Mouse (Mus musculus) liver, adult 2 months (tissue): ENCODE data around the gene Lamtor1. TPM values are rescaled to one million over a fixed set of nuclear protein-coding genes. Genes with fewer than 3 reads are reported as not detected.

Experiments
- DNase-seq: peaks from one replicate; pipeline ENCODE4 v3.0.0-alpha.2; 2011; ENCODE audit warnings: low read depth, low spot score; ENCODE audit errors: extremely low read depth
- H3K27ac ChIP-seq: fragments of 200-500 bp; replicated peaks from 2 replicates; pipeline ENCODE4 v1.5.1; 2012; ENCODE audit warnings: low read depth, mild to moderate bottlenecking, control low read depth, inconsistent platforms, low read length; ENCODE audit not compliant: insufficient read depth
- H3K27me3 ChIP-seq: fragments of 200-500 bp; 2 replicates; pipeline ENCODE4 v1.6.1; 2012; ENCODE audit warnings: mild to moderate bottlenecking, moderate library complexity, low read length, inconsistent platforms; ENCODE audit not compliant: control insufficient read depth, insufficient read depth
- H3K36me3 ChIP-seq: fragments of 200-500 bp; 2 replicates; pipeline ENCODE4 v1.6.1; 2012; ENCODE audit warnings: low read length, inconsistent platforms; ENCODE audit not compliant: control insufficient read depth, insufficient read depth
- H3K4me1 ChIP-seq: fragments of 200-500 bp; 2 replicates; pipeline ENCODE4 v1.6.1; 2011; ENCODE audit warnings: low read length; ENCODE audit not compliant: control insufficient read depth, insufficient read depth
- H3K4me3 ChIP-seq: fragments of 200-500 bp; 2 replicates; pipeline ENCODE4 v1.5.1; 2011; ENCODE audit warnings: low read depth, mild to moderate bottlenecking, control low read depth, low read length, moderate library complexity; ENCODE audit not compliant: insufficient read depth
- H3K79me2 ChIP-seq: fragments of 200-500 bp; 2 replicates; pipeline ENCODE4 v1.6.1; 2012; ENCODE audit warnings: inconsistent platforms, mild to moderate bottlenecking, low read length, moderate library complexity; ENCODE audit not compliant: control insufficient read depth, insufficient read depth
- H3K9ac ChIP-seq: fragments of 200-500 bp; 2 replicates; pipeline ENCODE4 v1.6.1; 2012; ENCODE audit warnings: low read depth, mild to moderate bottlenecking, control low read depth, inconsistent platforms, low read length
- CTCF ChIP-seq: fragments of 200-500 bp; IDR thresholded peaks from 2 replicates; pipeline ENCODE4 v1.5.1; 2011; ENCODE audit warnings: low read depth, low read length, control low read depth
- POLR2A ChIP-seq: fragments of 200-500 bp; IDR thresholded peaks from 2 replicates; pipeline ENCODE4 v1.6.1; 2011; ENCODE audit warnings: low read length, control low read depth; ENCODE audit not compliant: insufficient read depth; ENCODE audit errors: extremely low read depth
- WGBS: fragments of 180-500 bp; shearing (Covaris S2); methylation state at CpG from one replicate; pipeline ENCODE4 v1.1.7; 2018; 5-methylcytosine and 5-hydroxymethylcytosine counted together
- polyA plus RNA-seq: library from polyadenylated mRNA; depleted of rRNA; stranded (reverse); fragments of >200 nt; gene quantifications from 2 replicates; pipeline ENCODE4 v1.2.3, GENCODE M21; 2012
- total RNA-seq: library from RNA; depleted of rRNA; stranded (reverse); fragments of >200 nt; gene quantifications from 2 replicates; pipeline ENCODE4 v1.2.3, GENCODE M21; 2014

Gene Lamtor1
- total and polyA plus RNA-seq, 2 experiments, result 64.1 to 171 TPM

DNA sequence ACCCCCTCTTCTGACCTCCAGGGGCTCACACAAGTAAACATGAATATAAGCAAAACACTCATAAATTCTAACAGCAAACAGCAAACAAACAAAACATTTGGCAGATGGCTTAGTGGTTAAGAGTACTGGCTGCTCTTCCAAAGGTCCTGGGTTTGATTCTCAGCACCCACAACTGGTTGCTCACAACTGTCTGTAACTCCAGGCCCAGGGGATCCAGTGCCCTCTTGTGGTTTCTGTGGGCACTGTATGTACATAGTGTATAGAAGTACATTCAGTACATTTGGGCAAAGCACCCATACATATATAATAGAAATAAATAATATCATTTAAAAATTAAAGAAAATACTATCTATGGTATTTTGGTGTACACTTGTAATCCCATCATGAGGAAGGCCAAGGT, 2.9 kb upstream of the Lamtor1 start:
- Histone ChIP-seq H3K4me1 (peaks cover 12% of the 10 kb centered on the region), H3K4me3 (no peak overlapping the region), H3K9ac (no peak overlapping the region), H3K27ac (no peak overlapping the region), H3K79me2 (peaks cover 12% of the 10 kb centered on the region; the same call in 1 of the 2 replicates), H3K36me3 (no peaks in the 10 kb centered on the region), H3K27me3 (no peaks in the 10 kb centered on the region)
- TF ChIP-seq POLR2A, result no peak
- TF ChIP-seq CTCF, result no peak
- no peak for DNase-seq

DNA sequence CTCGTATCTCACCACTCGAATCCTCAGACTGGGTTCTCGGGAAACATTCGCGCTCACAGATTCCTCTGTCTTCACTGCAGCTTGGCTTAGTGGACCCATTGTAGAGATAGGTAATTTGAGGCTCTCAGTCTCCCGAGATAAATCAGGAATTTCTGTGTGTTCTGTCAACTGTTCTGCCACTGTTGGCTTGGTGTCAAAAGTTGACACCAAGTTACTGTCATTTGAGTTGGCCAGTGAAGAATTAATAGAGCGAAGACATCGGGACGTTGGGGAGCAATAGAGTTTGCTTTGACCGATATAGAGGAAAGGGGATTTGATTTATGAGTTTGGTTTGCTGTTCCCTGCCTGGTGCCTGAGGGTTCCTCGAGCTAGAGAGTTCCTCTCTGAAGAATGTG, 580 bp downstream of the Lamtor1 start, which contains the start of gene Tomt:
TSS of gene Tomt (minus strand) at position 73 of the 395 bp plus-strand sequence.
- Histone ChIP-seq H3K27me3 (no peaks in the 10 kb centered on the region), H3K4me1 (peaks cover 36% of the 10 kb centered on the region), H3K79me2 (peaks cover 12% of the 10 kb centered on the region; the same call in 1 of the 2 replicates), H3K36me3 (peaks cover 4% of the 10 kb centered on the region; the same call in 1 of the 2 replicates), H3K27ac (peak within 1 kb of the TSS; percentile 96), H3K9ac (peak within 1 kb of the TSS; percentile 94), H3K4me3 (peak within 1 kb of the TSS; percentile 81)
- DNase-seq, result no peak
- 1% methylated on average over 11 of the region's 11 CpGs for WGBS
- TF ChIP-seq CTCF, result no peak
- no peak for TF ChIP-seq POLR2A

DNA sequence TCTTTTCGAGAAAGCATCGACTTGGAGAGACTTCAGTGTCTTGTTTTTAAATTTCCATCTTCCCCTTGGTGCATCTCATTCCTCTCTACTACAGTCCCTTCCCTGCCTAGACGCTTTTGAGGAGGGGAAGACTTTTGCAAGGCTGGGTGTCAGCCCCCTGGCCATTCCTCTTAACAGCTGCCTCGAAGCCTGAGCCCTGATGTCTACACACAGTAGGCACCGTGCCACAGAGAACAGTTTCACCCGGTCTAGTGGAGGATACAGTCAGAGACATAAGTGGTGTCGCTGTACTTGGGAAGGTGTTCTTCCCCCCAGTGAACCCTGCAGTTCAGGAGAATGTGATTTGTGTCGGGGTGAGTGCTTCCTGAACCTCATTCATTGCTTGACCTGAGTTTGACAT, 992 bp downstream of the Lamtor1 start:
- Histone ChIP-seq H3K9ac (peak overlapping the region; percentile 94), H3K4me3 (peak overlapping the region; percentile 81), H3K27me3 (no peaks in the 10 kb centered on the region), H3K27ac (peak overlapping the region; percentile 96), H3K36me3 (peaks cover 4% of the 10 kb centered on the region; the same call in 1 of the 2 replicates), H3K4me1 (peaks cover 36% of the 10 kb centered on the region), H3K79me2 (peaks cover 12% of the 10 kb centered on the region; the same call in 1 of the 2 replicates)
- DNase-seq, result peak; percentile 45
- TF ChIP-seq POLR2A, result no peak
- TF ChIP-seq CTCF, result no peak
- 25% methylated on average over 8 of the region's 8 CpGs for WGBS

DNA sequence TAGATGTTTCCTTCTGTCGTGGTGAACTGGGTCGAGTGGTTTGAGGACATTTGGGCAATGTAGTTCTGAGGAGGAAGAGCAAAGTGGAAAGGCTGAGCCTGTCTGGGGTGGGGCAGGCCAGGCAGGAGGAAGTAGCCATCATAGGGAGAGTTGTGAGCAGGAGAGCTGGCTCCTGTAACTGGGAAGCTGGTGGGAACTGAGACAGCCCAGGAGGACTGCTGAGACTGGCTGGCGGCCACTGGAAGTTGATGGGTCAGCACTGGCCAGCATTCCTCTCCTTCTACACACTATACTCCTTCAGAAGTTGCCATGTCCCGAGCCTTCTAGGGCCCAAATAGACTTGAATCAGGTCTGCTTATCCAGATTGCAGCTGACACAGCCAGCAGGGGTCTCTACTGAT, 2.7 kb downstream of the Lamtor1 start:
- Histone ChIP-seq H3K79me2 (peaks cover 12% of the 10 kb centered on the region; the same call in 1 of the 2 replicates), H3K36me3 (peaks cover 17% of the 10 kb centered on the region), H3K9ac (peak overlapping the region; percentile 1; the same call in 1 of the 2 replicates), H3K4me3 (no peak overlapping the region), H3K27ac (peak overlapping the region; percentile 62), H3K4me1 (peaks cover 36% of the 10 kb centered on the region), H3K27me3 (no peaks in the 10 kb centered on the region)
- DNase-seq, result peak; percentile 41
- WGBS, result 37% methylated on average over 4 of the region's 4 CpGs
- TF ChIP-seq CTCF, result no peak
- no peak for TF ChIP-seq POLR2A

DNA sequence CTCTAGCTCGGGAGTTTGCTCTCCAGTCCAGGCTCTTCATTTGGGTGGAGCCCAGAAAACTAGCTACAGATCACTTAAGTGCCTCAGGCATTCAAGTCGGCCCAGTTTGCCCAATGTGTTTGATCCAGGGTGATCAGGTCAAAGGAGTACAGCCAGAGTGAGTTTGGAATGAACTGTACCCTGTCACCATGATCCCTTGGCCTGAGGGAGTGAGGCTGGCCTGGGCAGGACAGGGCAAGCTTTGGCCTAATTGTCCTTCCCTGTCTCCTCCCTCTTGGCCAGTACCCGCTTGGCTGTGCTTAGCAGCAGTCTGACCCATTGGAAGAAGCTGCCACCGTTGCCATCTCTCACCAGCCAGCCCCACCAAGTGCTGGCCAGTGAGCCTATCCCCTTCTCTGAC, 4.4 kb downstream of the Lamtor1 start:
- peaks cover 12% of the 10 kb centered on the region; the same call in 1 of the 2 replicates for H3K79me2 ChIP-seq
- peak; percentile 99 for DNase-seq
- no peak for TF ChIP-seq POLR2A
- no peak for TF ChIP-seq CTCF
- peak overlapping the region; percentile 62 for H3K27ac ChIP-seq
- WGBS, result 29% methylated on average over 4 of the region's 4 CpGs
- H3K4me3 ChIP-seq, result no peak overlapping the region
- peaks cover 23% of the 10 kb centered on the region for H3K36me3 ChIP-seq
- H3K9ac ChIP-seq, result no peak overlapping the region
- H3K27me3 ChIP-seq, result no peaks in the 10 kb centered on the region
- peaks cover 34% of the 10 kb centered on the region for H3K4me1 ChIP-seq

DNA sequence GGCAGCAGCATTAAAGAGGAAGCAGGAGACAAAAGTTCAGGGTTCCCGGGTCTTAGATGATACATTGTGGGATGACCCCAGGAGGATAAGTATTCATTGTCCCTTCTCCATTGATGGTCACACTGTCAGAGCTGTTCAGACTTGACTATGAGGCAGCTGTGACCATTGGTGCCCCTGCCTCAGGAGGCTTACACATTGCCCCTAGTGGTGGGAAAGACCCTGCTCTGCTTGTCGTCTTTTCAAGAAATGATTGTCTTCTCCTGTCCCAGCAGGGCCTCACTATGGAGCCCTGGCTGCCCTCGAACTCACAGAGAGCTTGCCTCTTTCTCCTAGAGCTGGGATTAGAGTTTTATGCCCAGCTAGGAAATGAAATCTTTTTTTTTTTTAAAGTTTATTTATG, 6.3 kb downstream of the Lamtor1 start:
- Histone ChIP-seq H3K27ac (no peak overlapping the region), H3K36me3 (peaks cover 23% of the 10 kb centered on the region), H3K27me3 (no peaks in the 10 kb centered on the region), H3K79me2 (peaks cover 3% of the 10 kb centered on the region; the same call in 1 of the 2 replicates), H3K4me1 (peaks cover 36% of the 10 kb centered on the region), H3K4me3 (no peak overlapping the region), H3K9ac (no peak overlapping the region)
- TF ChIP-seq CTCF (no peak), POLR2A (no peak)
- 84% methylated on average over 3 of the region's 3 CpGs for WGBS
- DNase-seq, result no peak
